Mouse (Mus musculus): Measurements from ENCODE around the gene Sox14. TPM values are rescaled to one million over a fixed set of nuclear protein-coding genes. Genes with fewer than 3 reads are reported as not detected.
A peak's percentile ranks its signal among the peaks of the same experiment; 100 is the strongest.

The Sox14 gene
- polyA plus RNA-seq, 1 experiment from 2014 or later = not detected

GRCm38 (mm10) chr9:99873116-99873620 lies 2.8 kb downstream of the Sox14 start:
- H3K9me3 ChIP-seq (ENCODE audit: control insufficient read depth, low read depth, low read length) = no peaks in the 10 kb centered on the region
- H3K27me3 ChIP-seq (ENCODE audit: control insufficient read depth, insufficient read depth, low read length) = peaks cover 60% of the 10 kb centered on the region
- H3K27ac ChIP-seq (ENCODE audit: low read length) = no peak overlapping the region
- H3K36me3 ChIP-seq (ENCODE audit: control insufficient read depth, insufficient read depth, low read length) = no peaks in the 10 kb centered on the region
- ATAC-seq (ENCODE audit: insufficient number of reproducible peaks, insufficient read depth, low FRiP score, low read depth) = no peak
- H3K4me1 ChIP-seq (ENCODE audit: control insufficient read depth, insufficient read depth, low read length) = peaks cover 8% of the 10 kb centered on the region; the same call in 1 of the 2 replicates
- under 1% methylated on average over 15 of the region's 15 CpGs for WGBS
- H3K4me3 ChIP-seq (ENCODE audit: low read depth, low read length) = no peak overlapping the region
- no peak overlapping the region for H3K4me2 ChIP-seq (replicated peaks; ENCODE audit: low read depth, low read length)
- H3K9ac ChIP-seq (replicated peaks; ENCODE audit: low read depth, low read length) = no peak overlapping the region

DNA sequence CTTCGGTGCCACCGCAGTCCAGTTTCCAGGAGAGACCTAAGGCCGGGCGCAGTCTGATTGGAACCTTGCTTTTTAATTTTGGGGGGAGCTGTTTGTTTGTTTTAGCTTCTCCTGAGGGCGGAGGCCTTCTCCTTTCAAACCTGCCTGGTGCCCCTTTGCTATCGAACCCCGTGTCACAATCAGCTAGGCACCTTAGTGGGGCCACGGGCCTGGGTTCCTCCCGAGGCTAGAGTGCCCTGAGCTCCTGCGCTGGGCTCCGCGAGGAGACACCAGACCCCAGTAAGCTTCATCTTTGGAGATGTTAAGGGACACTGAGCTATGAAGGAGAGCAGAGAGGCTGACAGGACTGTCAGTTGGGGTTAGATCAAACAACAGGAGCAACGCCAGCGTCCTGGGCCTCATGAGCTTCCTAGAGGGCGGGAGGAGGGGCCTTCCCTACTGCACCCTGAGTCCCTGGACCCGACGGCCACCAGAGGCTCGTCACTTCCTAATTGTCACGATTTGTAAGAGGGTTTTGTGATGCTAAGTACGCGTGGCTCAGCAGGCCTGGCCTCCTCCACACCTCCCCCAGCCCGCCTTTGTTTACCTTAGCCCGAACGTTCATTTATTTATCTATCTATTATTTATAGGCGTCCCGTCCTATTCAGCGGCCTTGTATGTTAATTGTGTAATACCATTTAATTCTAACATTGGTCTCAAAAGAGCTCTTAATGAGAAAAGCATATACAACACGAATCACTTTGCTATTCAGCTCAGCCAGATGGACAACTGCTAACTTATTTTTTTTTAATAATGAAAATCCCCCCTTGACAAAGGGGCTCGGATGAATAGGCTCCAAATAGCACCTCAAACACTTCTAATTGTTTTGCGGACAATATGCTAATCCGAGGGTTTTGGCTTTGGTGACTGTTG lies 3.5 kb downstream of the Sox14 start:
- ATAC-seq (ENCODE audit: insufficient number of reproducible peaks, insufficient read depth, low FRiP score, low read depth) = no peak
- peaks cover 63% of the 10 kb centered on the region for H3K27me3 ChIP-seq (ENCODE audit: control insufficient read depth, insufficient read depth, low read length)
- 2% methylated on average over 31 of the region's 31 CpGs for WGBS

DNA sequence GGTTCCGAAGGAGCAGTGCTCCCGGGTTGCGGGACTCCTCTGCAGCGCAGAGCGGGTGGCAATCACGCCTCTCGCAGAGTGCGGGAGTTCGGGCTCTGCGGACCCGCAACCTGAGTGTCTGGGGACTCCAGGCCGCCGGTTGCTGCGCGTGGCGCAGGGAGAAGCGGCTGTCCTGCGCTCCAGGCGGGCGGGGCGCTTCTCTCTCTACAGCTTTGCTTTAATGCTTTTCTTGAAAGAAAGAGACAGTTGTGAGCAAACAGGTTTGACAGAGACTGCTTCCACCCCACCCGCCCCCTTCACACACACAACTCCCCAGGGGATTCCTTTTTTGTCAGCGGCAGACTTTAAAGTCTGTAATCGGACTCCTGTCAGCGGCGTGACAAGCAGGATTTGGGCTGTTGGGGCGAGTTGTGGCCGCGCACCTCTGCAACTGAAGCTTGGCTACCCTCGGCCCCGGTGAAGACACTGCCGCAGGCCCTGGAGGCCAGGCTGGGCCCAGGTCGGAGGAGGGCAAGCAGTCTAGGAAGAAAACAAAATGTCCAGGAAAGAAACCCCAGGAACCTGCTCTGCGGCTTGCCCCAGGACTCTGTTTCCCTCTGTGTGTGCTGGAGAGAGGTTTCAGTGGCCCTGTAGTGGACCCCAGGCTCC lies 4.3 kb downstream of the Sox14 start:
- Histone ChIP-seq H3K4me3 (ENCODE audit: low read depth, low read length) (no peak overlapping the region), H3K27me3 (ENCODE audit: control insufficient read depth, insufficient read depth, low read length) (peaks cover 66% of the 10 kb centered on the region), H3K4me1 (ENCODE audit: control insufficient read depth, insufficient read depth, low read length) (peaks cover 8% of the 10 kb centered on the region; the same call in 1 of the 2 replicates), H3K9me3 (ENCODE audit: control insufficient read depth, low read depth, low read length) (no peaks in the 10 kb centered on the region), H3K4me2 (replicated peaks; ENCODE audit: low read depth, low read length) (no peak overlapping the region; the same call in 1 of the 2 replicates), H3K9ac (replicated peaks; ENCODE audit: low read depth, low read length) (no peak overlapping the region), H3K27ac (ENCODE audit: low read length) (no peak overlapping the region), H3K36me3 (ENCODE audit: control insufficient read depth, insufficient read depth, low read length) (no peaks in the 10 kb centered on the region)
- 1% methylated on average over 34 of the region's 34 CpGs for WGBS
- ATAC-seq (ENCODE audit: insufficient number of reproducible peaks, insufficient read depth, low FRiP score, low read depth) = no peak

More for the DNA sequence above, 3.5 kb downstream of the Sox14 start:
- H3K36me3 ChIP-seq (ENCODE audit: control insufficient read depth, insufficient read depth, low read length) = no peaks in the 10 kb centered on the region
- H3K4me1 ChIP-seq (ENCODE audit: control insufficient read depth, insufficient read depth, low read length) = peaks cover 8% of the 10 kb centered on the region; the same call in 1 of the 2 replicates
- H3K9me3 ChIP-seq (ENCODE audit: control insufficient read depth, low read depth, low read length) = no peaks in the 10 kb centered on the region
- H3K9ac ChIP-seq (replicated peaks; ENCODE audit: low read depth, low read length) = no peak overlapping the region
- H3K27ac ChIP-seq (ENCODE audit: low read length) = no peak overlapping the region
- no peak overlapping the region for H3K4me3 ChIP-seq (ENCODE audit: low read depth, low read length)
- no peak overlapping the region for H3K4me2 ChIP-seq (replicated peaks; ENCODE audit: low read depth, low read length)

DNA sequence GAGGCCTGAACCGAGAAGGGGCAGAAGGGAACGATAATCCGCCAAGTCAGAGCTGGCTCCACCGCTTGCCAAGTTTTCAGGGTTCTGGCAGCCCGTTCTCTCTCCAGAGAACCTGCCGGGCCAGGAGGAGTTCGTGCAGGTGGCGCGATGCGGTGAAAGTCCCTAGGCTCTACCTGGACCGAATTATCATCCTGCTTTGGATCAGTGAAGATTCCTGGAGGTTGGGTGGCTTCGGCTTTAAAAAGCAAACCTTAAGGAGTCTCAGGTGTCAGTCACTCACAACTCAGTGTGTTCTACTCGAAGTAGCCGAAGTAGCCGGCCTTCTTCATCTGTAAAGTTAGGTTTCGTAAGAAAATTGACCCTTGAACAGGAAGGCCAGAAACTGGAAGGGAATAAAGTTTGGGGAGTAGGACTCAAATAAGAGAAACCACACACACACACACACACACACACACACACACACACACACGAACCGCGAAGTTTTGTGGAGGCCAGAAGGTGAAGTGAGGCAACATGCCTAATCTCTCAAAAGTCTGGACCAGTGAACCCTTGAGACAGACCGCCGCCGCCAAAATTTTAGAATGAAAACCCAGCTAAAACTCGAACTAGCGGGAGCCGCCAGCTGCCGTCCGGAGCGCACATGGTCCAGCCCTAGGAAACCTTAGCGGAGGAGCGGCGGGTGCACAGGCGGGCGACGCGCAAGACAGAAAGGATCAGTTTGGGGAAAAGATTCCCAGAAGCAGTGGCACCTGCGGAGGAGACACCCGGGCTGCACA lies 5.0 kb downstream of the Sox14 start:
- WGBS = 2% methylated on average over 37 of the region's 37 CpGs
- ATAC-seq (ENCODE audit: insufficient number of reproducible peaks, insufficient read depth, low FRiP score, low read depth) = no peak
- H3K4me1 ChIP-seq (ENCODE audit: control insufficient read depth, insufficient read depth, low read length) = peaks cover 6% of the 10 kb centered on the region; the same call in 1 of the 2 replicates
- no peak overlapping the region for H3K4me3 ChIP-seq (ENCODE audit: low read depth, low read length)
- peaks cover 66% of the 10 kb centered on the region for H3K27me3 ChIP-seq (ENCODE audit: control insufficient read depth, insufficient read depth, low read length)
- no peaks in the 10 kb centered on the region for H3K36me3 ChIP-seq (ENCODE audit: control insufficient read depth, insufficient read depth, low read length)
- H3K9ac ChIP-seq (replicated peaks; ENCODE audit: low read depth, low read length) = no peak overlapping the region
- H3K4me2 ChIP-seq (replicated peaks; ENCODE audit: low read depth, low read length) = no peak overlapping the region; the same call in 1 of the 2 replicates
- H3K9me3 ChIP-seq (ENCODE audit: control insufficient read depth, low read depth, low read length) = no peaks in the 10 kb centered on the region
- no peak overlapping the region for H3K27ac ChIP-seq (ENCODE audit: low read length)

GRCm38 (mm10) chr9:99869936-99870779 lies 5.8 kb downstream of the Sox14 start:
- no peak overlapping the region for H3K4me2 ChIP-seq (replicated peaks; ENCODE audit: low read depth, low read length)
- H3K9me3 ChIP-seq (ENCODE audit: control insufficient read depth, low read depth, low read length) = no peaks in the 10 kb centered on the region
- H3K27me3 ChIP-seq (ENCODE audit: control insufficient read depth, insufficient read depth, low read length) = peaks cover 66% of the 10 kb centered on the region
- no peaks in the 10 kb centered on the region for H3K36me3 ChIP-seq (ENCODE audit: control insufficient read depth, insufficient read depth, low read length)
- no peak for ATAC-seq (ENCODE audit: insufficient number of reproducible peaks, insufficient read depth, low FRiP score, low read depth)
- 0 out of 2 replicates have a peak, but pooled peaks cover 3% of the 10 kb centered on the region for H3K4me1 ChIP-seq (ENCODE audit: control insufficient read depth, insufficient read depth, low read length)
- H3K9ac ChIP-seq (replicated peaks; ENCODE audit: low read depth, low read length) = no peak overlapping the region
- no peak overlapping the region for H3K27ac ChIP-seq (ENCODE audit: low read length)
- H3K4me3 ChIP-seq (ENCODE audit: low read depth, low read length) = no peak overlapping the region
- WGBS = under 1% methylated on average over 34 of the region's 34 CpGs

DNA sequence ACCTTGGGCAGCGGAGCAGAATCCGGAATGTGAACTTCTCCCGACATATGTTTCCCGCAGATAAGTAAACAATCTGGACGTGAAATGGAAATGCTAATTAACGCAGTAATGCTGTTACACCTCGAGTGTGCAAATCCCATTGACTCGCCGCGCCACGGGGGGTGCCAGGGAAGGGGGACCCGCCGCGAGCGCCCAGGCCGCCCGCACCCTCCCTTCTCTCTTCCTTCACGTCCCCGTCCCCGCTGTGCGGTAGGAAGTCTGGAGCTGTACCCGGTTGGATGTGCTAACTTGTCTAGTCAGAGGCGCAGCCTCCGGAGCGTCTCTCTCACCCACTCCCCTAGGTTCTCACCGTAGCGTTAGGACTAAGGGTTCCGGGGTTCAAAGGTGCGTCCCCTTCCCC lies 6.7 kb downstream of the Sox14 start:
- Histone ChIP-seq H3K4me2 (replicated peaks; ENCODE audit: low read depth, low read length) (0 out of 2 replicates have a peak overlapping the region, but pooled peaks have one; percentile 8), H3K4me1 (ENCODE audit: control insufficient read depth, insufficient read depth, low read length) (0 out of 2 replicates have a peak, but pooled peaks cover 3% of the 10 kb centered on the region), H3K4me3 (ENCODE audit: low read depth, low read length) (0 out of 2 replicates have a peak overlapping the region, but pooled peaks have one; percentile 13), H3K9ac (replicated peaks; ENCODE audit: low read depth, low read length) (no peak overlapping the region), H3K27ac (ENCODE audit: low read length) (no peak overlapping the region), H3K9me3 (ENCODE audit: control insufficient read depth, low read depth, low read length) (no peaks in the 10 kb centered on the region), H3K36me3 (ENCODE audit: control insufficient read depth, insufficient read depth, low read length) (no peaks in the 10 kb centered on the region), H3K27me3 (ENCODE audit: control insufficient read depth, insufficient read depth, low read length) (peaks cover 61% of the 10 kb centered on the region)
- ATAC-seq (ENCODE audit: insufficient number of reproducible peaks, insufficient read depth, low FRiP score, low read depth) = no peak
- under 1% methylated on average over 29 of the region's 29 CpGs for WGBS

- Histone ChIP-seq H3K27me3 (ENCODE audit: control insufficient read depth, insufficient read depth, low read length) (peaks cover 57% of the 10 kb centered on the region), H3K4me2 (replicated peaks; ENCODE audit: low read depth, low read length) (0 out of 2 replicates have a peak overlapping the region, but pooled peaks have one; percentile 8), H3K36me3 (ENCODE audit: control insufficient read depth, insufficient read depth, low read length) (no peaks in the 10 kb centered on the region), H3K4me3 (ENCODE audit: low read depth, low read length) (peak overlapping the region; percentile 13; the same call in 1 of the 2 replicates), H3K9ac (replicated peaks; ENCODE audit: low read depth, low read length) (no peak overlapping the region), H3K27ac (ENCODE audit: low read length) (no peak overlapping the region), H3K9me3 (ENCODE audit: control insufficient read depth, low read depth, low read length) (no peaks in the 10 kb centered on the region), H3K4me1 (ENCODE audit: control insufficient read depth, insufficient read depth, low read length) (0 out of 2 replicates have a peak, but pooled peaks cover 3% of the 10 kb centered on the region)
- WGBS = under 1% methylated on average over 26 of the region's 26 CpGs
- no peak for ATAC-seq (ENCODE audit: insufficient number of reproducible peaks, insufficient read depth, low FRiP score, low read depth)
Measured at GRCm38 (mm10) chr9:99868606-99869005, 7.4 kb downstream of the Sox14 start.

Measured in stomach, embryonic 14.5 days (tissue).